Mouse (Mus musculus) left cerebral cortex, adult 9 months (tissue): ENCODE results near the gene Ralgapa1.

Experiments used
- DNase-seq, 2 experiments: peaks; one replicate each; pipeline ENCODE4 v3.0.0; 2022; ENCODE audit warnings: low spot score in 2 of 2

Gene Ralgapa1

GRCm38 (mm10) chr12:55820661-55821314, at the start of gene Ralgapa1:
Ralgapa1 (minus strand) TSS chr12:55821167.
- peak; percentile 65 to 87 for DNase-seq

- DNase-seq = no peak
These were observed 48.8 kb upstream of the Ralgapa1 start for GRCm38 (mm10) chr12:55869622-55870322.

- no peak for DNase-seq
These were observed 46.8 kb upstream of the Ralgapa1 start for GRCm38 (mm10) chr12:55867738-55868137.

- no peak for DNase-seq
These were observed 39.7 kb upstream of the Ralgapa1 start for GRCm38 (mm10) chr12:55860631-55861030.

GRCm38 (mm10) chr12:55859409-55860349, 38.7 kb upstream of the Ralgapa1 start:
- no peak for DNase-seq

GRCm38 (mm10) chr12:55850650-55851049, 29.7 kb upstream of the Ralgapa1 start:
- no peak for DNase-seq

GRCm38 (mm10) chr12:55847851-55848250, 26.9 kb upstream of the Ralgapa1 start:
- DNase-seq = no peak

GRCm38 (mm10) chr12:55846741-55847140, 25.8 kb upstream of the Ralgapa1 start:
- DNase-seq = no peak

GRCm38 (mm10) chr12:55837495-55837894, 16.5 kb upstream of the Ralgapa1 start:
- DNase-seq = no peak

- peak; percentile 94 to 98 for DNase-seq
These were observed 15.4 kb upstream of the Ralgapa1 start, which contains the start of gene Brms1l for GRCm38 (mm10) chr12:55836199-55836951. Brms1l (plus strand) TSS chr12:55836324.

GRCm38 (mm10) chr12:55835857-55836198, 14.9 kb upstream of the Ralgapa1 start:
- no peak for DNase-seq

- DNase-seq = no peak
These were observed 13.9 kb upstream of the Ralgapa1 start for GRCm38 (mm10) chr12:55834891-55835290.

GRCm38 (mm10) chr12:55833906-55834625, 13.1 kb upstream of the Ralgapa1 start:
- DNase-seq = no peak

- no peak for DNase-seq
These were observed 12.0 kb upstream of the Ralgapa1 start for GRCm38 (mm10) chr12:55832961-55833360.

GRCm38 (mm10) chr12:55831101-55831500, 10.1 kb upstream of the Ralgapa1 start:
- DNase-seq = peak in 1 of 2 experiments; percentile 84

- DNase-seq = no peak
These were observed 4.6 kb upstream of the Ralgapa1 start for GRCm38 (mm10) chr12:55825537-55825936.

- no peak for DNase-seq
These were observed 3.1 kb upstream of the Ralgapa1 start for GRCm38 (mm10) chr12:55824027-55824426.

- DNase-seq = peak in 1 of 2 experiments; percentile 34
These were observed 777 bp downstream of the Ralgapa1 start for GRCm38 (mm10) chr12:55820119-55820660.

- no peak for DNase-seq
These were observed 4.5 kb downstream of the Ralgapa1 start for GRCm38 (mm10) chr12:55816488-55816887.

GRCm38 (mm10) chr12:55805035-55805434, 15.9 kb downstream of the Ralgapa1 start:
- DNase-seq = no peak
